Mouse (Mus musculus): ENCODE data around the gene Ror2.

Gene Ror2

GRCm38 (mm10) chr13:53119586-53120426 is 166.1 kb downstream of the Ror2 start:
- peak; percentile 46 to 66 for DNase-seq

- no peak for DNase-seq
Measured at GRCm38 (mm10) chr13:53118398-53118797, 167.5 kb downstream of the Ror2 start.

- DNase-seq, result no peak
Measured at GRCm38 (mm10) chr13:53117921-53118320, 168.0 kb downstream of the Ror2 start.

- no peak for DNase-seq
Measured at GRCm38 (mm10) chr13:53110249-53110578, 175.7 kb downstream of the Ror2 start.

GRCm38 (mm10) chr13:53109560-53110248 is 176.2 kb downstream of the Ror2 start:
- peak; percentile 83 to 87 for DNase-seq

- DNase-seq, result no peak
Measured at GRCm38 (mm10) chr13:53106676-53107075, 179.2 kb downstream of the Ror2 start.

- DNase-seq, result no peak
Measured at GRCm38 (mm10) chr13:53099771-53100682, 185.9 kb downstream of the Ror2 start.

- peak; percentile 62 to 81 for DNase-seq
Measured at GRCm38 (mm10) chr13:53096615-53097014, 189.3 kb downstream of the Ror2 start.

- DNase-seq, result no peak
Measured at GRCm38 (mm10) chr13:53095222-53095621, 190.7 kb downstream of the Ror2 start.

GRCm38 (mm10) chr13:53094658-53095057 is 191.3 kb downstream of the Ror2 start:
- no peak for DNase-seq

GRCm38 (mm10) chr13:53093407-53093806 is 192.5 kb downstream of the Ror2 start:
- no peak for DNase-seq

GRCm38 (mm10) chr13:53086552-53087282 is 199.2 kb downstream of the Ror2 start:
- no peak for DNase-seq

GRCm38 (mm10) chr13:53081846-53082245 is 204.1 kb downstream of the Ror2 start:
- no peak for DNase-seq

- no peak for DNase-seq
Measured at GRCm38 (mm10) chr13:53077732-53078345, 208.1 kb downstream of the Ror2 start.

- DNase-seq, result no peak
Measured at GRCm38 (mm10) chr13:53075006-53075405, 210.9 kb downstream of the Ror2 start.

GRCm38 (mm10) chr13:53069076-53069690 is 216.7 kb downstream of the Ror2 start:
- no peak for DNase-seq

GRCm38 (mm10) chr13:53068461-53068860 is 217.5 kb downstream of the Ror2 start:
- no peak for DNase-seq

GRCm38 (mm10) chr13:53067949-53068348 is 218.0 kb downstream of the Ror2 start:
- peak in 1 of 2 experiments; percentile 4 for DNase-seq

- no peak for DNase-seq
Measured at GRCm38 (mm10) chr13:53065122-53065521, 220.8 kb downstream of the Ror2 start.

- DNase-seq, result no peak
Measured at GRCm38 (mm10) chr13:53064681-53065080, 221.2 kb downstream of the Ror2 start.
